Mouse (Mus musculus) intestine, embryonic 15.5 days (tissue): ENCODE measurements at regions not wholly inside any gene's neighbourhood (a gene's known extent, or its start where the extent isn't known, plus 50 kb on each side); places are given as distances from the start of the nearest gene placed in this dataset.

Experiments
- ATAC-seq: fragments of 200-750 bp; cut with Nextera tagmentation; 2 replicates; pipeline ENCODE4 v1.8.0; 2017; ENCODE audit warnings: moderate TSS enrichment, moderate library complexity
- H3K27ac ChIP-seq: fragments of 300-500 bp; sonication (generic); 2 replicates; pipeline ENCODE4 v1.5.1; 2015; ENCODE audit warnings: mild to moderate bottlenecking, inconsistent platforms
- H3K27me3 ChIP-seq: fragments of 300-500 bp; sonication (generic); replicated peaks from 2 replicates; pipeline ENCODE4 v1.6.1; 2015; ENCODE audit warnings: inconsistent platforms
- H3K36me3 ChIP-seq: fragments of 300-500 bp; sonication (generic); 2 replicates; pipeline ENCODE4 v1.6.1; 2015; ENCODE audit warnings: inconsistent platforms
- H3K4me1 ChIP-seq: fragments of 300-500 bp; sonication (generic); replicated peaks from 2 replicates; pipeline ENCODE4 v1.6.1; 2015; ENCODE audit warnings: inconsistent platforms
- H3K4me2 ChIP-seq: fragments of 300-500 bp; sonication (generic); replicated peaks from 2 replicates; pipeline ENCODE4 v1.6.1; 2015; ENCODE audit warnings: mild to moderate bottlenecking, inconsistent platforms
- H3K4me3 ChIP-seq: fragments of 300-500 bp; sonication (generic); replicated peaks from 2 replicates; pipeline ENCODE4 v1.5.1; 2015; ENCODE audit warnings: inconsistent platforms
- H3K9ac ChIP-seq: fragments of 300-500 bp; sonication (generic); 2 replicates; pipeline ENCODE4 v1.6.1; 2015; ENCODE audit warnings: inconsistent platforms
- H3K9me3 ChIP-seq: fragments of 300-500 bp; sonication (generic); 2 replicates; pipeline ENCODE4 v1.6.1; 2016; ENCODE audit warnings: inconsistent platforms
- WGBS: fragments of 180-500 bp; shearing (Covaris S2); methylation state at CpG from one replicate; pipeline ENCODE4 v1.1.7; 2015; 5-methylcytosine and 5-hydroxymethylcytosine counted together

DNA sequence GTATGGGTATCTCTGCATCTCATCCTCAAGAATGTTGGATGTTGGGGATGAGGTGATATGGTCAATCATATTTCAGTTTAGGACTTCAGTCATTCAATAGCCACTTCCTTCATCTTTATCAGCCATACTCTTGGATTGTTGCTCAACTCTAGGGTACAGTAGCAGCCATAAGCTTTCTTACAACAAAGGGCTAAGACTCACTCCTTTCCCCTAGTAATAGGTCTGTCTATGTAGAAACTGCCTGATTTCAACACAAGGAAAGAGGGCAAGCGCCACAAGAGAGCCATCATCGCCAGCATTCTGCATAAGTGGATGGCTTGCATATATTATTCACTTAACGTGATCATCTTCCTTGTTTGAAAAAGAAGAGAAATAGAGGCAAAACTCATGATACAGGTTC lies 107.5 kb upstream of the Rmdn2 start:
- no peak overlapping the region for H3K27ac ChIP-seq
- no peak overlapping the region for H3K9ac ChIP-seq
- WGBS = 87% methylated on average over 3 of the region's 3 CpGs
- H3K4me3 ChIP-seq = no peak overlapping the region
- ATAC-seq = no peak
- no peak overlapping the region for H3K4me2 ChIP-seq
- no peaks in the 10 kb centered on the region for H3K4me1 ChIP-seq
- no peaks in the 10 kb centered on the region for H3K36me3 ChIP-seq
- H3K9me3 ChIP-seq = no peaks in the 10 kb centered on the region
- no peaks in the 10 kb centered on the region for H3K27me3 ChIP-seq

GRCm38 (mm10) chr17:79505565-79505964 lies 106.1 kb upstream of the Rmdn2 start:
- no peak for ATAC-seq
- no peaks in the 10 kb centered on the region for H3K27me3 ChIP-seq
- no peak overlapping the region for H3K4me3 ChIP-seq
- no peaks in the 10 kb centered on the region for H3K9me3 ChIP-seq
- no peaks in the 10 kb centered on the region for H3K36me3 ChIP-seq
- H3K9ac ChIP-seq = no peak overlapping the region
- H3K4me1 ChIP-seq = no peaks in the 10 kb centered on the region
- 95% methylated on average over 1 of the region's 1 CpGs for WGBS
- H3K27ac ChIP-seq = no peak overlapping the region
- H3K4me2 ChIP-seq = no peak overlapping the region

- no peaks in the 10 kb centered on the region for H3K36me3 ChIP-seq
- 59% methylated on average over 8 of the region's 8 CpGs for WGBS
- no peaks in the 10 kb centered on the region for H3K4me1 ChIP-seq
Measured at GRCm38 (mm10) chr17:79509281-79509680, 102.4 kb upstream of the Rmdn2 start.

GRCm38 (mm10) chr17:79509957-79510710 lies 101.5 kb upstream of the Rmdn2 start:
- Histone ChIP-seq H3K4me3 (no peak overlapping the region), H3K9ac (no peak overlapping the region)
- no peak for ATAC-seq

More at GRCm38 (mm10) chr17:79509281-79509680, 102.4 kb upstream of the Rmdn2 start:
- Histone ChIP-seq H3K27ac (no peak overlapping the region), H3K9me3 (no peaks in the 10 kb centered on the region), H3K9ac (no peak overlapping the region), H3K4me2 (no peak overlapping the region), H3K27me3 (no peaks in the 10 kb centered on the region), H3K4me3 (no peak overlapping the region)
- ATAC-seq = no peak

GRCm38 (mm10) chr17:79511218-79511617 lies 100.4 kb upstream of the Rmdn2 start:
- Histone ChIP-seq H3K4me2 (no peak overlapping the region), H3K27ac (no peak overlapping the region), H3K4me3 (no peak overlapping the region), H3K9ac (no peak overlapping the region), H3K27me3 (no peaks in the 10 kb centered on the region), H3K36me3 (no peaks in the 10 kb centered on the region), H3K4me1 (no peaks in the 10 kb centered on the region), H3K9me3 (no peaks in the 10 kb centered on the region)
- no peak for ATAC-seq
- WGBS = 74% methylated on average over 9 of the region's 9 CpGs

More at GRCm38 (mm10) chr17:79509957-79510710, 101.5 kb upstream of the Rmdn2 start:
- Histone ChIP-seq H3K4me1 (no peaks in the 10 kb centered on the region), H3K27me3 (no peaks in the 10 kb centered on the region), H3K9me3 (no peaks in the 10 kb centered on the region), H3K4me2 (no peak overlapping the region), H3K36me3 (no peaks in the 10 kb centered on the region), H3K27ac (no peak overlapping the region)
- WGBS = 61% methylated on average over 11 of the region's 11 CpGs

- 79% methylated on average over 7 of the region's 7 CpGs for WGBS
Measured at GRCm38 (mm10) chr17:79514076-79514475, 97.6 kb upstream of the Rmdn2 start.

DNA sequence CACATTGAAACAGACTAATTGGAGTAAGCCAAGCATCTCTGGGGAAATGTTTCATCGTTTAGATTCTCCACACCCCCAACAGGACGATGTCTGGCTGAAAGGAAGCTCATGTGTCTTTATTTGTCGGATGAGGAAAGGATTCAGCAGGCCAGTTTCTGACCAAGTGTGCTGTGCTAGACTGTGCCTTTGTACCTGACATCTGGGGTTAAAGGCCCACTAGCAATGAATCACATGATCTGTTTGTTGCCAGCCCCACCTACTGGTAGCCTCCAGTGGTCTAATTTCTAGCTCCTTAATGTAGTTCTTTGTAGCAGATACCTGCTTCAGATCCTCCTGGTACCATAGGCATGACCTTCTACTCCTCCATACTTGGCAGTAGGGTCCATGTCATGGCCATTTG lies 93.5 kb upstream of the Rmdn2 start:
- ATAC-seq = no peak
- Histone ChIP-seq H3K27ac (no peak overlapping the region), H3K36me3 (no peaks in the 10 kb centered on the region), H3K27me3 (no peaks in the 10 kb centered on the region), H3K4me1 (0 out of 2 replicates have a peak, but pooled peaks cover 4% of the 10 kb centered on the region), H3K4me2 (no peak overlapping the region), H3K4me3 (no peak overlapping the region), H3K9ac (no peak overlapping the region), H3K9me3 (no peaks in the 10 kb centered on the region)
- WGBS = 57% methylated on average over 3 of the region's 3 CpGs

More at GRCm38 (mm10) chr17:79514076-79514475, 97.6 kb upstream of the Rmdn2 start:
- H3K4me3 ChIP-seq = no peak overlapping the region
- no peaks in the 10 kb centered on the region for H3K27me3 ChIP-seq
- H3K4me2 ChIP-seq = no peak overlapping the region
- no peak overlapping the region for H3K9ac ChIP-seq
- H3K27ac ChIP-seq = no peak overlapping the region; the same call in 1 of the 2 replicates
- no peaks in the 10 kb centered on the region for H3K4me1 ChIP-seq
- no peaks in the 10 kb centered on the region for H3K9me3 ChIP-seq
- no peaks in the 10 kb centered on the region for H3K36me3 ChIP-seq
- ATAC-seq = no peak

DNA sequence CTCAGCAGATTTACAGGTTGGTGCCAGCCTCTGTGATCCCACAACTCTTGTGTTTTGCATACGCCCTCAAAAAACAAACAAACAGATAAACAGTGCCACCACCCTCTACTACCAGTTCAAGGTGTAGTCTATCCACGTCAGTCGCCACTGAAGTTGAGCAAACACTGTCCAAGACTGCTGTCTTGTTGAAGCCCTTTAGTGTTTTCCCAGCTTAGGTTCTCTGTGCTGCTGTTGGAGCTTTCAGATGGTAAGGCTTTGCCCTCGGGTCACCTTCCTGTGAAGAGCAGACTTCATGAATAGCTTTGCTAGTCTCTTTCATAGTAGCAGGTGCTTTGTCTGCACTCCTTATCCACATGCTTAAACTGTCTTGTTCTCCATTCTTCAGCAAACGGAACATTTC lies 93.0 kb upstream of the Rmdn2 start:
- no peak for ATAC-seq
- H3K27me3 ChIP-seq = no peaks in the 10 kb centered on the region
- no peak overlapping the region for H3K9ac ChIP-seq
- no peaks in the 10 kb centered on the region for H3K9me3 ChIP-seq
- H3K4me3 ChIP-seq = no peak overlapping the region
- H3K36me3 ChIP-seq = no peaks in the 10 kb centered on the region
- WGBS = 78% methylated on average over 5 of the region's 5 CpGs
- 0 out of 2 replicates have a peak, but pooled peaks cover 4% of the 10 kb centered on the region for H3K4me1 ChIP-seq
- H3K4me2 ChIP-seq = no peak overlapping the region
- no peak overlapping the region for H3K27ac ChIP-seq

GRCm38 (mm10) chr17:79519356-79519755 lies 92.3 kb upstream of the Rmdn2 start:
- Histone ChIP-seq H3K9me3 (no peaks in the 10 kb centered on the region), H3K27ac (no peak overlapping the region), H3K4me1 (0 out of 2 replicates have a peak, but pooled peaks cover 4% of the 10 kb centered on the region), H3K4me3 (no peak overlapping the region), H3K9ac (no peak overlapping the region), H3K27me3 (no peaks in the 10 kb centered on the region), H3K36me3 (no peaks in the 10 kb centered on the region), H3K4me2 (no peak overlapping the region)
- WGBS = 76% methylated on average over 4 of the region's 4 CpGs
- ATAC-seq = no peak

DNA sequence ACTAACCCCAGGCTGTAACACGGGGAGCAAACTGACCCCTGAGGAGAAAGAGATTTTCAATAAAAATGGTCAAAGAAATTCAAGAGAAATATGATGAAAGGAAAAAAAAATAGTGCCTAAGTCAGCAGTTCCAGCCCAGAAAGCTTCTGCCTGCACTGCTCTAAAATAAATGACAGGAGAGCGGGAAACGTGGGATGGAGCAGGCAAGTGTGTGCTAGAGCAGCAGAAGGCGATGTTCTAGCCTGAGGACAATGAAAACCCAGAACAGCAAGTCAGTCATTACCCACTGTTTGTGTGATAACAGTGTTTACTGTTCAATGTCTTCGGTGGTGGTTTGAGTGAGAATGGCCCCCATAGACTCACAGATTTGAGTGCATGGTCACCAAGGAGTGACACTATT lies 91.4 kb upstream of the Rmdn2 start:
- WGBS = 80% methylated on average over 5 of the region's 5 CpGs

DNA sequence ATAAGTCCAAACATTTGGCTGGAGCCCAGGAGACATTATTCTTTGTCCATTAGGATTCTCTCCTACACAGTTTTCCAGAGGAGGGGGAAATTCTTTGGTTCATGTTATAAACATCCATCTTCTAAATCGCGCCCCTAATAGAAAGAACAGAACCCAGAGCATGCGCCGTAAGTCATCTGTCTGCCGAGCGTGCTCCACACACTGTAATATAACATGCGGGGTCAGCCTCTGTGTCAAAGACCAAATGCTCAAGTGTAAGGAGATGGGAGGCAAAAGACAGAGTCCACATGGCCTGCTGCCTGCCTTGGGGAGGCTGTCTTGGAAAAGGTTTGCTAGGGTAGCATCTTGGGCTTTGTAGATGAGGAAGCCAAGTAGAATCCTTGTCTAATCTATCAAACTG lies 90.0 kb upstream of the Rmdn2 start:
- 45% methylated on average over 7 of the region's 7 CpGs for WGBS
- ATAC-seq = peak; percentile 51

More for the DNA sequence above, 91.4 kb upstream of the Rmdn2 start:
- Histone ChIP-seq H3K4me3 (no peak overlapping the region), H3K36me3 (no peaks in the 10 kb centered on the region), H3K4me2 (no peak overlapping the region), H3K9ac (no peak overlapping the region), H3K27me3 (no peaks in the 10 kb centered on the region), H3K9me3 (no peaks in the 10 kb centered on the region), H3K4me1 (0 out of 2 replicates have a peak, but pooled peaks cover 4% of the 10 kb centered on the region), H3K27ac (no peak overlapping the region)
- no peak for ATAC-seq

GRCm38 (mm10) chr17:79523230-79523629 lies 88.4 kb upstream of the Rmdn2 start:
- Histone ChIP-seq H3K27me3 (no peaks in the 10 kb centered on the region), H3K36me3 (no peaks in the 10 kb centered on the region), H3K9ac (no peak overlapping the region), H3K4me3 (no peak overlapping the region), H3K9me3 (no peaks in the 10 kb centered on the region), H3K27ac (no peak overlapping the region), H3K4me2 (no peak overlapping the region), H3K4me1 (0 out of 2 replicates have a peak, but pooled peaks cover 4% of the 10 kb centered on the region)
- WGBS = 79% methylated on average over 3 of the region's 3 CpGs
- ATAC-seq = no peak

More for the DNA sequence above, 90.0 kb upstream of the Rmdn2 start:
- Histone ChIP-seq H3K9ac (no peak overlapping the region), H3K27me3 (no peaks in the 10 kb centered on the region), H3K4me3 (no peak overlapping the region), H3K4me1 (0 out of 2 replicates have a peak, but pooled peaks cover 4% of the 10 kb centered on the region), H3K4me2 (no peak overlapping the region), H3K27ac (no peak overlapping the region), H3K36me3 (no peaks in the 10 kb centered on the region), H3K9me3 (no peaks in the 10 kb centered on the region)

DNA sequence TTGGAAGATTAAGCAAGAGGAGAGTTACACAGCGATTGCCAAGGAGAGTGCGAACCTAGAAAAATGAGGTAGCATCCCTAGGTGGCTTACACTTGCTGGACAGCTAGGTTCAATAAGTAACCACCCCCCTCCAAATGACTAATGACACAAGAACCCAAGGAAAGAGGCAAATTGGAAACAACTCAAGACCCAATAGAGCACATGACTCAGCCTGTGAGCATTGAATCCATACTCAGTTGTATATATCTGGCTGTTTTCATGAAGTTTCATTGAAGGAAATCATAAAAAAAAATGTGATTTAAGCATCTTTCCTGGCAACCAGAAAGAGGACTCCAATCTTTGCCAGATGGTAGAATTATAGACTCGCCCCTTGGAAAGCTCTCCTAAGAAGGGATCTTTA lies 84.3 kb upstream of the Rmdn2 start:
- Histone ChIP-seq H3K27me3 (no peaks in the 10 kb centered on the region), H3K4me2 (no peak overlapping the region), H3K4me1 (no peaks in the 10 kb centered on the region), H3K9me3 (no peaks in the 10 kb centered on the region), H3K27ac (no peak overlapping the region), H3K9ac (no peak overlapping the region), H3K4me3 (no peak overlapping the region), H3K36me3 (no peaks in the 10 kb centered on the region)
- ATAC-seq = no peak
- WGBS = 88% methylated on average over 3 of the region's 3 CpGs
